Mouse (Mus musculus) forebrain, embryonic 16.5 days (tissue): ENCODE data around the gene Hist1h2bb. TPM values are rescaled to one million over a fixed set of nuclear protein-coding genes. Genes with fewer than 3 reads are reported as not detected.
"Not testable (repeated sequence)": the region's sequence is repeated elsewhere in the genome, so short reads cannot be mapped to it uniquely, and the experiment has no call there.

ENCODE experiments used
- ATAC-seq: fragments of 200-750 bp; cut with Nextera tagmentation; 2 replicates; pipeline ENCODE4 v1.8.0; 2017; ENCODE audit warnings: mild to moderate bottlenecking, moderate library complexity
- H3K27ac ChIP-seq: fragments of 300-500 bp; sonication (generic); 2 replicates; pipeline ENCODE4 v1.5.1; 2014; ENCODE audit warnings: low read length, control low read depth
- H3K27me3 ChIP-seq: fragments of 300-500 bp; sonication (generic); replicated peaks from 2 replicates; pipeline ENCODE4 v1.6.1; 2014; ENCODE audit warnings: low read length; ENCODE audit not compliant: control insufficient read depth, insufficient read depth
- H3K36me3 ChIP-seq: fragments of 300-500 bp; sonication (generic); 2 replicates; pipeline ENCODE4 v1.6.1; 2014; ENCODE audit not compliant: control insufficient read depth, insufficient read depth
- H3K4me1 ChIP-seq: fragments of 300-500 bp; sonication (generic); replicated peaks from 2 replicates; pipeline ENCODE4 v1.6.1; 2014; ENCODE audit warnings: low read length; ENCODE audit not compliant: control insufficient read depth, insufficient read depth
- H3K4me2 ChIP-seq: fragments of 300-500 bp; sonication (generic); 2 replicates; pipeline ENCODE4 v1.6.1; 2014; ENCODE audit warnings: mild to moderate bottlenecking, low read length, control low read depth
- H3K4me3 ChIP-seq: fragments of 300-500 bp; sonication (generic); replicated peaks from 2 replicates; pipeline ENCODE4 v1.5.1; 2014; ENCODE audit warnings: mild to moderate bottlenecking, low read length, control low read depth
- H3K9ac ChIP-seq: fragments of 300-500 bp; sonication (generic); replicated peaks from 2 replicates; pipeline ENCODE4 v1.6.1; 2014; ENCODE audit warnings: low read depth, low read length, control low read depth
- H3K9me3 ChIP-seq: fragments of 300-500 bp; sonication (generic); 2 replicates; pipeline ENCODE4 v1.6.1; 2016; ENCODE audit warnings: low read length; ENCODE audit not compliant: control insufficient read depth
- WGBS: fragments of 180-500 bp; shearing (Covaris S2); extraction: QIAGEN DNeasy Blood & Tissue Kit; methylation state at CpG from one replicate; pipeline ENCODE4 v1.1.7; 2014; 5-methylcytosine and 5-hydroxymethylcytosine counted together
- polyA plus RNA-seq: library from polyadenylated mRNA; unstranded; fragments of >200 nt; fragmentation: Nextera tagmentation; extraction: Ambion mirVana; gene quantifications from 2 replicates; pipeline ENCODE4 v1.2.1, GENCODE M21; 2015

Gene Hist1h2bb
- polyA plus RNA-seq, 1 experiment from 2014 or later, result 0.95 TPM

GRCm38 (mm10) chr13:23717593-23718245 is 28.8 kb upstream of the Hist1h2bb start:
- 15% methylated on average over 2 of the region's 2 CpGs for WGBS
- not testable (repeated sequence) for H3K4me3 ChIP-seq, H3K9ac ChIP-seq, H3K4me2 ChIP-seq, H3K27ac ChIP-seq, ATAC-seq, H3K36me3 ChIP-seq, H3K4me1 ChIP-seq, H3K9me3 ChIP-seq, H3K27me3 ChIP-seq

DNA sequence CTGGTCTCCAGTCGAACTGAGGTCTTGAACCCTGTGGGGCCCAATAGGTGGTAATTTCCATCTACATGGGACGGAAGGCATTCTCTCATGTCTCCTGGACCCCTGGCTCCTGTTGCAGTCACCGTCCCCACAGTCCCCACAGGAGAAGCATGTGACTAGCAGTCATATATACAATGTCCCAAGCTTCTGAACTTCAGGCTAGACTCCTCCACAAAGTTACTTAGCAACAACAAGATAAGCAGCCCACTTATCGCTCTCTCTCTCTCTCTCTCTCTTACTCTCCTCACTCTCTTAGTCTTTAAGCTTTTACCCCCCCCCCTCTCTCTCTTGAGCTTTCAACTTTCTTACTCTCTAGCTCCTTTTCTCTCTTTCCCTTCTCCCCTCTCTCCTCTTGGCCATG is 22.3 kb upstream of the Hist1h2bb start:
- 91% methylated on average over 4 of the region's 4 CpGs for WGBS
- Histone ChIP-seq H3K9ac (no peak overlapping the region), H3K27ac (no peak overlapping the region), H3K9me3 (no peaks in the 10 kb centered on the region), H3K4me2 (no peak overlapping the region), H3K4me1 (no peaks in the 10 kb centered on the region), H3K27me3 (no peaks in the 10 kb centered on the region), H3K36me3 (no peaks in the 10 kb centered on the region), H3K4me3 (no peak overlapping the region)
- no peak for ATAC-seq

- Histone ChIP-seq H3K9ac (no peak overlapping the region), H3K4me3 (no peak overlapping the region), H3K9me3 (no peaks in the 10 kb centered on the region), H3K27ac (no peak overlapping the region), H3K4me2 (no peak overlapping the region), H3K4me1 (no peaks in the 10 kb centered on the region), H3K27me3 (no peaks in the 10 kb centered on the region), H3K36me3 (no peaks in the 10 kb centered on the region)
- ATAC-seq, result no peak
- no CpG with 5 or more reads among the region's 1 CpGs for WGBS
Measured at GRCm38 (mm10) chr13:23725213-23725612, 21.3 kb upstream of the Hist1h2bb start.

GRCm38 (mm10) chr13:23728472-23729191 is 17.9 kb upstream of the Hist1h2bb start:
- H3K9ac ChIP-seq, result no peak overlapping the region
- no peaks in the 10 kb centered on the region for H3K4me1 ChIP-seq
- H3K36me3 ChIP-seq, result no peaks in the 10 kb centered on the region
- no peaks in the 10 kb centered on the region for H3K9me3 ChIP-seq
- H3K27me3 ChIP-seq, result no peaks in the 10 kb centered on the region
- no peak for ATAC-seq
- H3K4me3 ChIP-seq, result no peak overlapping the region
- no peak overlapping the region for H3K27ac ChIP-seq
- 91% methylated on average over 18 of the region's 18 CpGs for WGBS
- no peak overlapping the region for H3K4me2 ChIP-seq

DNA sequence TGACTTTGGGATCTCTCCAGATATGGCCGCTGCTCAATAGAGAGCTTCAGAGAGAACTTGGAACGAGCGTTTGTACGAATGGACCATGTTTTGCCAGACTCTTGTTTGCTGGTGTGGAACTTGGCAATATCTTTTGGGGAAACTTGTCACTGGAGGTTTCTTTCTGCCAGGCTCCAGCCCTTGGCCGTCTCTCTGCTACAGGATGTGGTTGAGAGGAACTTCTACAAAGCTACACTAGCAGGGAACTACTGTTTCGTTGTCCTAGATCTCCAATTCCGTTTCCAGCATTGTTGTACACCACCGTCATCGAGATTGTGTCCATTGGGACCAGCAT is 17.4 kb upstream of the Hist1h2bb start:
- Histone ChIP-seq H3K9me3 (no peaks in the 10 kb centered on the region), H3K4me3 (no peak overlapping the region), H3K36me3 (no peaks in the 10 kb centered on the region), H3K4me2 (no peak overlapping the region), H3K4me1 (no peaks in the 10 kb centered on the region), H3K27ac (no peak overlapping the region), H3K27me3 (no peaks in the 10 kb centered on the region), H3K9ac (no peak overlapping the region)
- no peak for ATAC-seq
- WGBS, result 90% methylated on average over 9 of the region's 9 CpGs

GRCm38 (mm10) chr13:23729706-23730105 is 16.8 kb upstream of the Hist1h2bb start:
- H3K27me3 ChIP-seq, result no peaks in the 10 kb centered on the region
- ATAC-seq, result no peak
- H3K9me3 ChIP-seq, result no peaks in the 10 kb centered on the region
- no peaks in the 10 kb centered on the region for H3K4me1 ChIP-seq
- 93% methylated on average over 5 of the region's 5 CpGs for WGBS
- no peak overlapping the region for H3K4me3 ChIP-seq
- no peak overlapping the region for H3K4me2 ChIP-seq
- H3K9ac ChIP-seq, result no peak overlapping the region
- no peaks in the 10 kb centered on the region for H3K36me3 ChIP-seq
- H3K27ac ChIP-seq, result no peak overlapping the region

DNA sequence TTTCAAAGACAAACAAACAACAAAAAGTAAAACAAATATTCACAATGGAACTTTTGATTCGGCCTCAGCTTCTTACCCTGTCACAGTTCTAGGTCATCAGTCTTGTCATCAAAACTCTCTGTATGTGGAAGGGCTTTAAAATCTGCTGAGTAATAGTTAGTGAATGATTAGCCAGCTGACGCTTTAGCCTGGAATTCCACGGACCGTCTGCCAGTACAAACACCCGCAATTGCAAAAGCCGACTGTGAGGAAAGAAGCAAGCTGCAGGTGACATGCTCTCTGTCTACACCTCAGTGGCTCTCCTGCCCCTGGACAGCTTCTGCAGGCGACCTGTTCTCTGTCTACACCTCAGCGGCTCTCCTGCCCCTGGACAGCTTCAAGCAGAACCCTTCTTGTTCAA is 16.1 kb upstream of the Hist1h2bb start:
- no peak for ATAC-seq
- no peak overlapping the region for H3K9ac ChIP-seq
- WGBS, result 55% methylated on average over 8 of the region's 8 CpGs
- H3K27me3 ChIP-seq, result no peaks in the 10 kb centered on the region
- H3K27ac ChIP-seq, result no peak overlapping the region
- no peaks in the 10 kb centered on the region for H3K9me3 ChIP-seq
- no peak overlapping the region for H3K4me2 ChIP-seq
- H3K36me3 ChIP-seq, result no peaks in the 10 kb centered on the region
- H3K4me1 ChIP-seq, result no peaks in the 10 kb centered on the region
- no peak overlapping the region for H3K4me3 ChIP-seq

DNA sequence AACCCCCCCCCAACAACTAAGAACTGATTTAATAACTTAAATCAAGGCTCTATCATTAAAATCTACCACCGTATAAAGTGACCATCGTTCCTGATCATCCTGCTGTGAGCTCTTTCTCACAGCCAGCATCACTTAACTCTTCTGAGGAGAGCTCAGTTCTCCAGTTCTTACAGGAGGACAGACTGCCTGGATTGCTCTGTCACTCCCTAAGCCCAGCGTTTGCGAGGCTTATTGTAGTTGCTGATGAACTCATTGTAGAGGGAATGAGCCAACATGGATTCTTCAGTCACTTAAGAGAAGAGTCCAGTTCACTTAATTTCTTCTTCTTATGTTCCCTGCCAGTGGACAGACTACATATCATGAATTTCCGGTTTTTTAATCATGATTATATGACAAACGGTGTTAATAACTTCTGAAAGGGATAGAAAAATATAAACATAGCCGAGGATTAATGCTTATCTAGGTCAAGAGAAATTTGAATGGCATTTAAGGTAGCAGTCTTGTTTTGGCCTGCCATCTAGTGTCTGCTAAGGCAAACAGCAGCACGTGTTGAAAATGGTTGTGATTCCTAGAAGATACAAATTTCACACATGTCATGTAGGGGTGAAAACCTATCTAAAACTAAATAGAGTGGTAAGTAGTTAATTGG is 14.3 kb upstream of the Hist1h2bb start:
- Histone ChIP-seq H3K36me3 (no peaks in the 10 kb centered on the region), H3K4me2 (no peak overlapping the region), H3K4me3 (no peak overlapping the region), H3K9me3 (no peaks in the 10 kb centered on the region), H3K27ac (no peak overlapping the region), H3K9ac (no peak overlapping the region), H3K27me3 (no peaks in the 10 kb centered on the region), H3K4me1 (no peaks in the 10 kb centered on the region)
- WGBS, result 25% methylated on average over 8 of the region's 8 CpGs
- peak; percentile 62 for ATAC-seq

DNA sequence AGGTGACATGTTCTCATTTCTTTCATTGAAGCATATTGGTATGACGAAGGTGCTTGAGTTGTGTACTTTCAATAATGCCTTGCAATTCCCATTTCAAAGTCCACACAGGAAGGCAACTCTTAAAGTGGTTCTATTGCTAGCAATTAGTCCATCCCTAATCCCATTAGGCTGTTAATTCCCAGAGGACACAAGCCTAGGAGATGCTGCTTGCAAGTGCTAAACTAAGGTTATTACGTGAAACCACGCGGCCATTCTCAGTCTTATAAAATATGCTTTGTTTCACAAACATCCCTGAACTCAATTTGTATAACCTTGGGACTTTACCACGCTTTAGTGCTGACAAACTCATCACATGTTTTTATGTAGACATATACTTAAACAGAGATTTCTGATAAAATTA is 9.4 kb upstream of the Hist1h2bb start:
- no peak overlapping the region for H3K27ac ChIP-seq
- H3K4me3 ChIP-seq, result no peak overlapping the region
- H3K4me2 ChIP-seq, result no peak overlapping the region
- H3K9me3 ChIP-seq, result no peaks in the 10 kb centered on the region
- H3K4me1 ChIP-seq, result peaks cover 16% of the 10 kb centered on the region
- 82% methylated on average over 5 of the region's 5 CpGs for WGBS
- H3K36me3 ChIP-seq, result no peaks in the 10 kb centered on the region
- H3K27me3 ChIP-seq, result no peaks in the 10 kb centered on the region
- ATAC-seq, result no peak
- H3K9ac ChIP-seq, result no peak overlapping the region
